Mouse (Mus musculus) heart, adult 18-20 months (tissue): ENCODE results near the gene Hoxb7. TPM values are rescaled to one million over a fixed set of nuclear protein-coding genes. Genes with fewer than 3 reads are reported as not detected.

Experiments used
- DNase-seq, 2 experiments: peaks; one replicate each; pipeline ENCODE4 v3.0.0; 2021 to 2022; ENCODE audit warnings: mixed read lengths in 1 of 2
- microRNA-seq, 2 experiments: library from miRNA; unstranded; fragments of <30 nt; microRNA quantifications; one replicate each; pipeline ENCODE4 v1.2.0; 2022
- total RNA-seq, 2 experiments: library from RNA; stranded (reverse); gene quantifications; 2 replicates each; pipeline ENCODE4 v1.2.3; 2021

The Hoxb7 gene
- total RNA-seq, 2 experiments from 2014 or later = not detected

DNA sequence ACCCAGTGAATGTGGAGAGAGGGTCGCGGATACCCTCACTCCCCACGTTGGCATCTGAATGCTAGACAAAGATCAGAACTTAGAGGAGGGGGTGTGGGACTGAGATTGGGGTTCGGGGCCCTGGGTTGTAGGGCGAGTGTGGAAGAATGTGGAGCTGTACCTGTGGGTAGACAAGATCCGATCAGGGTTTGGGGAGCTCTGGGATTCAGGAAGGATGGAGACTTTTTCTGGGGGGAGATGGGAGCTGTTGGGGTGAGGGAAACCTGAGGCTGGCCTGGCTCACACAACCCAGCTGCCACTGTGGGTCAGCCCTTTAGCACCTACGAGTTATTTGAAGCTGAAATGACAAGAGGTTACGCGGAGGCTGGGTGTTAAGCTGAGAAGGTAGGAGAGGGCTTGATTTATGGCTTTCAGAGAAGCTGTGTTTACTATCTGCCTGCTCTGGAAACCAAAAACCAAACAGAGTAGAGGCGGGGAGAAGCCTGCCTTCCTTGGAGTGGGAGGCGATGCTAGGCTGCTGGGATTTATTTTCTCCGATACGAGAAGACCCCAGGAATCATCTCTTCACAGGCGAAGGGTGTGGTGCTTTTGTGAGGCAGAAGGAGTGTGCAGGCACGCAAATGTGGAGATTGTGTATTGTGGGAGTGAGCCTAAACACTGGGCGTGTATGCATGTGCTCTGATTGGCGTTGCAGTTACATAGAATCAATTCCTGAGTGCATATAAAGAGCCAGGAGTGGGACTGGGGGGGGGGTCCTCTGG is 47.0 kb downstream of the Hoxb7 start:
- DNase-seq = no peak

DNA sequence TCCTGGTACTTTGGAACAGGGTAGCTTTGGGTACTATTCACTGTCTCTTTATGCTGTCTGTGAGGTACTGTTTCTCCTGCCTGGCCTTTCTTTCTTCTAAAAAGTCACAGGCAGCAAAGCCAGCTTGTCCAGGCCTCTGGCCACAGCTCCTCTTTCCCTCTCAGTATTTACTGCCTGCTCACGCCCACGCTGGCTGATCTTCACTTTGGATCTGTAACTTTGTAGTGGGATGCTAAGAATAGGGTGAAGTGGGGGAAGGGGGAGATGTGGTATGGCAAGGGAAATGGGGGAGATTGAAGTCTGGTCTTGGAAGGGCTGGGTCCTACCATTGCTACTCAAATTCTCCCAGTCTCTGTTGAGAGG is 47.6 kb downstream of the Hoxb7 start:
- DNase-seq = no peak

DNA sequence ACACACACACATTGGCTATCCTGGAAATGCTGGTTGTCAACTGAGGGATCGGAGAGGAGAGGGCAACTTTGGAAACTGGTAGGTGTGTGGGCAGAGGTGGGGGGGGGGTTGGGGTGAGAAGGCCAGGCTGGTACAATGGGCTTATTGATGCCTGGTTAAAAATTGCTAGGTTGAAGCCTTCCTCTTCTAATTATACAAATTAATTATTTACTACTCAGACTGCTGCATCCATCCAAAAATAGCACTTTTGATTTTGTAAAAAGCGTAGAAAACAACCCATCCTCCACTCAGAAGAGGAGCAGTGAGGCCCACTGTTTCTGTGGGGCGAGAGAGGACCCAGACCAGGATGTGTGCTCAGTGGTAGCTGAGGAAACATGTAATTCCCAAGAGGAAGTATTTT is 48.6 kb downstream of the Hoxb7 start:
- DNase-seq = no peak

DNA sequence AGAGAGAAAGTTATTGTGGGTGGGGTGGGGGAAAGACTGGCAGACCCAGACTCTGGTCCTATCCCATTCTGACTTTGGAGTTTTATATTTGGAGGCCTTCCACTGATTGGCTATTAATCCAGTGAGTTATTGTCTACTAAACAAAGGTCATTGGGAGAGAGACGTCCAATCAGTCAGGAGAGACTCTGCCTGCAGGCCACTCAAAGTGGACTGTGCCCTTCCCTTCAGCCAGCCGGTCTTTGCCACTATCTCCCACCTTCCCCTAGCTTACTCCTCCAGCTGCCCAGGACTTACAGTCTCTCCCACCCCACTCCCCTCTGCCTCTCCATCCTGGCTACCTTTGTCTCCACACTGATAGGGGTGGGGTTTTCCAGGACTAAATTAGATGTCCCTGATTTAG is 50.2 kb downstream of the Hoxb7 start:
- no peak for DNase-seq

DNA sequence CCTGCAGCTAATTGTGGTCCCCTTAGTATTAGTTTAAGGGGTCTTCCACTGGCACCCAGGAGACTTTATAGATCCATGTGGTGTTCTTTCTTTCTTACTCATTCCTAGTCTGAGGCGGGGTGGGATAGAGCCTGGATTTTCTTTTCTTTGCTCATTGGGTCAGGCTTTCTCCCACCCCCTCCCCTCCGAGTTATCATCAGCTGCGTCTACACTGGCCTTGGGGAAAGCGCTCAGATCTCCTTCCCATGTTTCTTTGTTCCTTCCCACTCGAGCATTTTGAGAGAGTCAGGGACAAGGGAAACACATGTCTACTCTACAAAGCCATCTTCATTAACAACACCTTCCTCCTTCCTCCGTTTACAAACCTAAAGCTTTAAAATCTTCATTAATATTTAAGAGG is 50.6 kb downstream of the Hoxb7 start:
- DNase-seq = no peak

DNA sequence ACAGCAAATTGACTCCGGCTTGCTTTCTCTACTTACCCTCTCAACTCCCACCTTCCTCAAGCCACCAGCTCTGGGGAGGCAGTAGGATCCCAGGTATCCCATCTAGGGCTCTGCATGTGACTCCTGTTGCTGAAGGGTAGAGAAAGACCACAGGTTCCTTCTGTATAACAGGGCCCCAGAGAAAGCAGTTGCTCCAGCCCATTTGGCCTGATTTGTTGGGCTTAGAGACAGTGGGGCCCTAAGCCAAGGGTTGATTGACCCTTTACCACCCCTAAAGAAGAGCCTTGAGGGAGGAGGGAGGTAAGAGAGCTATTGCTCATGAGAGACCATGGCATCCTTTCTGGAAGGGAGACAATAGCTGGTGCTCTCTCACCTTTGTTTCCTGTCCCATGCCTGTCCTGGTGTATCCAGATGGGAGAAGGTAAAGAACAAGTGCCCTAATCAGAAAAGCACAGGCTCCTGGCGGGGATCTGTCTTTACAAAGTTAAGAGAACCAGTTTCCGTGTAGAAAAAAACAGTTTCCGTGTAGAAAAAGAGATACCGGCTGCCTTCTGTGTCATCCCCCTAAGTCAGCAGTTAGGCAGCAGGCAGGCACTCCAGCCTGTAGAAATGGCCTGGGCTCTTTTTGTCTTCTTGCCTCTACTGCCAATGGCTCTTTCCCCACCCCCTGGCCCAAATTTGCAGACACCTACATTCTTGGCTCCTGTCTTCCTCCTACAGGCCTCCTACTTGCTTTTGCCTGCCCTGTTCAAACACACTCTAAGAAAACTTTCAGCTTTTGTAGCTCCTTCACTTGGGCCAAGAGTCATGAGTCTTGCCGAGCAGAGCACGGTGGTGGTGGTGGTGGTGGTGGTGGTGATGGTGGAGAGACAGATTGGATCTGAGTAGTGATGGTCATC is 52.8 kb downstream of the Hoxb7 start:
- DNase-seq = no peak

Small RNA genes lying within 50 kb of the gene (microRNA-seq; reads per million reads assigned to microRNA genes)
- gene Mir10a = 1,913 to 2,830 reads per million in 2 experiments
- 0 reads per million in 2 experiments for gene Mir196a-1

Other genes starting within 250 kb of the Hoxb7 start
- gene Ube2z, start 221.2 kb upstream of the Hoxb7 start, total RNA-seq = 10 to 100 TPM; 32.0 to 32.3 TPM
- 1,000 to 10,000 TPM; 3,280 to 3,727 TPM for gene Atp5g1, start 211.0 kb upstream of the Hoxb7 start, total RNA-seq
- gene Calcoco2, start 174.7 kb upstream of the Hoxb7 start, total RNA-seq = not detected
- not detected for gene Ttll6, start 152.8 kb upstream of the Hoxb7 start, total RNA-seq
- gene Hoxb13, start 92.3 kb upstream of the Hoxb7 start, total RNA-seq = not detected
- gene Hoxb9, start 15.2 kb upstream of the Hoxb7 start, total RNA-seq = not detected
- gene Hoxb8, start 4.7 kb upstream of the Hoxb7 start, total RNA-seq = not detected
- not detected for gene Hoxb6, start 5.9 kb downstream of the Hoxb7 start, total RNA-seq
- gene Hoxb5, start 16.7 kb downstream of the Hoxb7 start, total RNA-seq = under 1 TPM; 0.12 to 0.21 TPM
- under 1 TPM; 0.62 to 0.64 TPM for gene Hoxb4, start 31.6 kb downstream of the Hoxb7 start, total RNA-seq
- gene Hoxb3, start 36.7 kb downstream of the Hoxb7 start, total RNA-seq = under 1 TPM; 0.12 to 0.57 TPM
- gene Hoxb2, start 63.9 kb downstream of the Hoxb7 start, total RNA-seq = under 1 TPM; 0.46 to 0.62 TPM
- gene Hoxb1, start 79.1 kb downstream of the Hoxb7 start, total RNA-seq = not detected
- 1 to 10 TPM in 1 of 2 experiments, not detected in 1; 2.3 TPM for gene Skap1, start 178.0 kb downstream of the Hoxb7 start, total RNA-seq